Mouse (Mus musculus): ENCODE measurements around the gene Mapk14.
"Not testable (repeated sequence)": the region's sequence is repeated elsewhere in the genome, so short reads cannot be mapped to it uniquely, and the experiment has no call there.

Gene Mapk14

DNA sequence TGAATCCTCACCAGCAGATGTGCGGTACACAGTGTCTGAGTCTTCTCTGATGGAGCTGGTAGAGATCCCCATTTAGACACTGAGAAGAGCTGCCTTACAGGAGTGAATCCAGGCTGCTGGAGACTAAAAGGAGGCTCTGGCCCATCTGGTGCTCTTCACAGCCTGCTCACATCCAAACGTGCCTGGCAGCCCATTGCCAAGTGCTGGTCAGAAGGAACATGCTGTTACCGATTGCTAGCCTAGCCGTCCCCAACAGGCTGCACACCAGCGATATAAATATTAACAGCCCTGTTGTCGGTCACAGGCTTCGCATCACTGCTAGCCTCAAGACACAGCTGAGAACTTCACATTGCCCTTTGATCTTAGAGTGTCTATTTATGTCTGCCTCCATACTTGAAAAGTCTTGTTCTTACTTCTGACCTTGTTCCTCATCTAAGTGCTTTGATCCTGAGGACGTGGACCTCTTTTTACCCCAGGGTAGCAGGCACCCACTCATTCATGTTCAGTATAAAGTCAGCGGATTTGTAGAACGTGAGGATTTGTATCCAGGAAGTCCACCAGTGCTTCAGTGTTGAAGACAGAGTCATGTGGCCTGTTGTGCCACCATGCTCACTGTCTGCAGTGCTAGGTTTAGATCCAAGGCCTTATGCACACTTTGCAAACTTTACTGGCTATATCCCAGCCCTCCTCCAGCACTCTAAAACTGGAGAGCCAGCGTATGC is 52.2 kb downstream of the Mapk14 start:
- peak; percentile 16 for DNase-seq

- DNase-seq: no peak
Observed at GRCm38 (mm10) chr17:28743916-28744315, 52.8 kb downstream of the Mapk14 start.

GRCm38 (mm10) chr17:28745773-28746172 is 54.6 kb downstream of the Mapk14 start:
- DNase-seq: no peak

DNA sequence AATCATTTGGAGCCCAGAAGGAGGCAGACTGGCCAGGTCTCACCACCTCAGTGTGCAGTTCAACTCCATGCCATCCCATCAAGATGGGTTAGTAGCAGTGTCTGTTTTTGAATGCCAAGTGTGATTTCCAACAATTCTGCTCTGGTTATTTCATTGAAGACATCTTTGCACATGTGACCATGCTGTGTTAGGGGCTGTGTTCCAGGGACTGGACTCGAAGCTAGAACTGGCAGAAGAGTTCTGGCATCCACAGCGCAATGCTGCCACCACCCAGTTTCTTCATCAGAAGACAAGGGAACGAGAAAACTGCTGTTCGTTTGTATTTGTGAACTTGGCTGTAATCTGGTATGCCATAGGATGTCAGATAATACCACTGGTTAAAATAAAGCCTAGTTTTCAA is 56.9 kb downstream of the Mapk14 start:
- no peak for DNase-seq

GRCm38 (mm10) chr17:28750580-28750979 is 59.5 kb downstream of the Mapk14 start:
- no peak for DNase-seq

- no peak for DNase-seq
Observed at GRCm38 (mm10) chr17:28756447-28756846, 65.3 kb downstream of the Mapk14 start.

- no peak for DNase-seq
Observed at GRCm38 (mm10) chr17:28757470-28757869, 66.3 kb downstream of the Mapk14 start.

GRCm38 (mm10) chr17:28760736-28761312 is 69.7 kb downstream of the Mapk14 start:
- no peak for DNase-seq

DNA sequence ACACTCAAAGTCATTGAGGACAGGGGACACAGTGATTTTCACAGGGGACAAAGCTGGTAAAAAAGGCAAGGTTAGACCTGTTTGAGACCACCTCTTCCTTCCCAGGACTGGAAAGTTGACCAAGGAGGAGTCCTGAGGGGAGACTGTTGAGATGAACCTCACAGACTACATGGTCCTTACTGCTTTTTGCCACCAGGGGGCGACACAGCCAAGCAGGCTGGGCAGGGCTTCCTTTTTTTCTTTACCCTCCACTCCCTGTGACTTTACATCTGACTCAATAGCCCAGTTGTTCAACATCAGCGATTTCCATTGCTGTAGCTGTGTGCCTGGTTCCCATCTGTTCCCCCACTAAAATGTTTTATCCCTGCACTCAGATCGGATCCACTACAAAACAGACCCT is 70.7 kb downstream of the Mapk14 start:
- DNase-seq: peak; percentile 67

GRCm38 (mm10) chr17:28766203-28766602 is 75.1 kb downstream of the Mapk14 start:
- DNase-seq: no peak

DNA sequence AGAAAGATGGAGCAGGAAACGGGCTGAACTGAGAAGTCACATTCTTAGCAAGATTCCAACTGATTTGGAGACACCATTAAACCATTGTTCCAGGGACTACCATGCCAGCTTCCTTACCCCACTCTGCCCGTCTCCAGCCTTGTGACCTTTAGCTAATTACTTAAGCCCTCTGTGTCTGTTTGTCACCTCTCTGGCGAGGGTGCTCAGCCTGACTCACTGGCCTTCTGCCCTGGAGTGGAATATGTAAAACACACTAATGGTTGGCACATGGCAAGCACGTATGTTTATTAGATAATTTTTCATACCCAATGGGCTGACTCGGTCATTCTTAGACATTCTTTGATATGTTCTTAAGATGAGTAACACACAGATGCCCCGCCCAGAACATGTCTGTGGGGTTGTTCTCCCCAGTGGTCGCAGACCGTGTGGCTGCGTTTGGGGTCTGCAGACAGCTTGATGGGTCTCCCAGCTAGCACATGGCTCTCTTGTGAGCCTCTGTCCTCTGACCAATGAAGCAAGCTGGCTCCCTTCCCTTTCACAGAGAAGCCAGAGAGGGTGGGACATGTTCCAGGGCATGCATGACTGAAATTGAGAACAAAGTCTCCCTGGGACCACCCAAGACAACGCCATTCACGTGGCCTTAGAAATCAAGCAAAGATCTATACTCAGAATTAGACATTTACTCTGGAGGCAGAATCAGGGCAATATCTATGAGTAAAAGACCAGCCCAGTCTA is 75.8 kb downstream of the Mapk14 start:
- no peak for DNase-seq

GRCm38 (mm10) chr17:28769121-28769874 is 78.2 kb downstream of the Mapk14 start, which contains the start of gene Mapk13:
Gene Mapk13 (plus strand): TSS chr17:28769297.
- DNase-seq: no peak

GRCm38 (mm10) chr17:28769875-28770421 is 78.8 kb downstream of the Mapk14 start:
- peak; percentile 26 for DNase-seq

- no peak for DNase-seq
Observed at GRCm38 (mm10) chr17:28771289-28771688, 80.2 kb downstream of the Mapk14 start.

GRCm38 (mm10) chr17:28774303-28774702 is 83.2 kb downstream of the Mapk14 start:
- not testable (repeated sequence) for DNase-seq

GRCm38 (mm10) chr17:28775161-28775560 is 84.0 kb downstream of the Mapk14 start:
- DNase-seq: no peak

GRCm38 (mm10) chr17:28776817-28777216 is 85.7 kb downstream of the Mapk14 start:
- no peak for DNase-seq

- DNase-seq: no peak
Observed at GRCm38 (mm10) chr17:28777231-28778005, 86.3 kb downstream of the Mapk14 start.

DNA sequence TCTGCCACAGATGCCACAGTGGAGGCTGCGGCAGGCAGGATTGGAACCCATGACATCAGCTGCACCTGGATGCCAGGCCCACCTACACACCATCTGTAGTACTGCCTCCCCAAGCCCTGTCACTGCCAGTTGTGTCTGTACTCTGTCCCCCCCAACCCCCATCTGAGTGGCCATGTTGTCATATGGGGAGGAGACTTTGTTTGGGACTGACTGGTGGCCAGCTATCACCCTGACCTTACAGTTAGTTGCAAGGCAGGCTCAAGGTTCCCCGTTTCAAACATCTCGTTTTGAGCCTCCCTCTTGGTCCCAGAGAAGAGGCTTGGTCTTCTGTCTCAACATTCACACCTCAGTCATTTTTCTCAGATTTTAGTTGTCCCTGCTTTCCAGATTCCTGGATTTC is 88.6 kb downstream of the Mapk14 start:
- no peak for DNase-seq

DNA sequence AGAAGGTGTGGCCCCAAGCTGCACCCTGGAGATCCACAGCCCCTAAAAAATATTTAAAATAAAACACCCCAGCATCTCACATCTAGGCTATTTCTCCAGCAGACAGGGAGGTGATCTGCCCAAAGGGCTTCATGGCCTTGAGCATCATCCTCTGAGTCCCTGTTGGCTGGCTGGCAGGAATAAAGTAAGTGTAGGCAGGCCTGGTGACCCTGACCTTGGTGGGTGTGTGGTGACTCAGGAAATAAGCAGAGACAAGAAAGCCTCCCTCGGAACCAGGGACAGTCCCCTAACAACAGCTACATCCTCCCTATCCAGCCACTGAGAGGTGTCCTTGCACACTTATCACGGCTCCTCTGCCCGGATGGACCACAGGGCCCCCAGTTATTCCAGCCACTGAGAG is 89.7 kb downstream of the Mapk14 start:
- no peak for DNase-seq

- DNase-seq: no peak
Observed at GRCm38 (mm10) chr17:28781290-28782045, 90.3 kb downstream of the Mapk14 start.

All from right cerebral cortex, postnatal 4 days (tissue).